Mouse (Mus musculus): ENCODE data around the gene Tsga13. TPM values are rescaled to one million over a fixed set of nuclear protein-coding genes. Genes with fewer than 3 reads are reported as not detected.

The Tsga13 gene
- polyA plus RNA-seq, 1 experiment from 2014 or later: not detected

- ATAC-seq: peak; percentile 12
- H3K4me3 ChIP-seq: peak overlapping the region; percentile 83
- no peaks in the 10 kb centered on the region for H3K9me3 ChIP-seq (replicated peaks)
- H3K9ac ChIP-seq: peak overlapping the region; percentile 87
- no peaks in the 10 kb centered on the region for H3K27me3 ChIP-seq (replicated peaks)
- peak overlapping the region; percentile 78 for H3K4me2 ChIP-seq
- peaks cover 26% of the 10 kb centered on the region for H3K4me1 ChIP-seq
- WGBS (ENCODE audit: insufficient replicate concordance): 21% methylated on average over 8 of the region's 8 CpGs
- no peaks in the 10 kb centered on the region for H3K36me3 ChIP-seq
- H3K27ac ChIP-seq: peak overlapping the region; percentile 93
Measured at GRCm38 (mm10) chr6:30896986-30897327, 18.4 kb downstream of the Tsga13 start.

- peak; percentile 98 for ATAC-seq
- Histone ChIP-seq H3K36me3 (no peaks in the 10 kb centered on the region), H3K9ac (peak within 1 kb of the TSS; percentile 87), H3K4me3 (peak within 1 kb of the TSS; percentile 83), H3K9me3 (replicated peaks) (no peaks in the 10 kb centered on the region), H3K27me3 (replicated peaks) (no peaks in the 10 kb centered on the region), H3K4me1 (peaks cover 26% of the 10 kb centered on the region), H3K4me2 (peak within 1 kb of the TSS; percentile 78), H3K27ac (peak within 1 kb of the TSS; percentile 93)
- WGBS (ENCODE audit: insufficient replicate concordance): 5% methylated on average over 63 of the region's 83 CpGs
Measured at GRCm38 (mm10) chr6:30896195-30896985, 19.0 kb downstream of the Tsga13 start, which contains the start of gene Copg2. Gene Copg2, minus strand, starts transcription at chr6:30896794.

GRCm38 (mm10) chr6:30895819-30896194 is 19.6 kb downstream of the Tsga13 start:
- peak overlapping the region; percentile 83 for H3K4me3 ChIP-seq
- peaks cover 26% of the 10 kb centered on the region for H3K4me1 ChIP-seq
- peak overlapping the region; percentile 87 for H3K9ac ChIP-seq
- WGBS (ENCODE audit: insufficient replicate concordance): 21% methylated on average over 3 of the region's 3 CpGs
- no peaks in the 10 kb centered on the region for H3K36me3 ChIP-seq
- no peaks in the 10 kb centered on the region for H3K9me3 ChIP-seq (replicated peaks)
- H3K27me3 ChIP-seq (replicated peaks): no peaks in the 10 kb centered on the region
- H3K27ac ChIP-seq: peak overlapping the region; percentile 93
- no peak for ATAC-seq
- H3K4me2 ChIP-seq: peak overlapping the region; percentile 78

GRCm38 (mm10) chr6:30893081-30893480 is 22.3 kb downstream of the Tsga13 start:
- no peak for ATAC-seq
- Histone ChIP-seq H3K27ac (no peak overlapping the region), H3K9ac (no peak overlapping the region), H3K9me3 (replicated peaks) (no peaks in the 10 kb centered on the region), H3K4me1 (peaks cover 25% of the 10 kb centered on the region), H3K27me3 (replicated peaks) (no peaks in the 10 kb centered on the region), H3K4me2 (no peak overlapping the region), H3K36me3 (peaks cover 10% of the 10 kb centered on the region), H3K4me3 (no peak overlapping the region)
- WGBS (ENCODE audit: insufficient replicate concordance): 74% methylated on average over 4 of the region's 4 CpGs

- Histone ChIP-seq H3K27me3 (replicated peaks) (no peaks in the 10 kb centered on the region), H3K9ac (no peak overlapping the region), H3K4me2 (no peak overlapping the region), H3K27ac (no peak overlapping the region), H3K9me3 (replicated peaks) (no peaks in the 10 kb centered on the region), H3K4me1 (peaks cover 12% of the 10 kb centered on the region), H3K4me3 (no peak overlapping the region), H3K36me3 (peaks cover 12% of the 10 kb centered on the region)
- ATAC-seq: no peak
Measured at GRCm38 (mm10) chr6:30891761-30892160, 23.6 kb downstream of the Tsga13 start.

GRCm38 (mm10) chr6:30884856-30885255 is 30.5 kb downstream of the Tsga13 start:
- H3K4me1 ChIP-seq: no peaks in the 10 kb centered on the region
- H3K27ac ChIP-seq: no peak overlapping the region
- H3K36me3 ChIP-seq: peaks cover 30% of the 10 kb centered on the region; the same call in 1 of the 2 replicates
- no peak overlapping the region for H3K4me2 ChIP-seq
- H3K27me3 ChIP-seq (replicated peaks): no peaks in the 10 kb centered on the region
- H3K9me3 ChIP-seq (replicated peaks): no peaks in the 10 kb centered on the region
- no peak overlapping the region for H3K9ac ChIP-seq
- no peak overlapping the region for H3K4me3 ChIP-seq
- ATAC-seq: no peak
- WGBS (ENCODE audit: insufficient replicate concordance): 61% methylated on average over 3 of the region's 3 CpGs

GRCm38 (mm10) chr6:30883491-30883890 is 31.9 kb downstream of the Tsga13 start:
- ATAC-seq: no peak
- 75% methylated on average over 4 of the region's 4 CpGs for WGBS (ENCODE audit: insufficient replicate concordance)
- Histone ChIP-seq H3K4me1 (no peaks in the 10 kb centered on the region), H3K27ac (no peak overlapping the region), H3K9me3 (replicated peaks) (no peaks in the 10 kb centered on the region), H3K4me2 (no peak overlapping the region), H3K27me3 (replicated peaks) (no peaks in the 10 kb centered on the region), H3K36me3 (peaks cover 24% of the 10 kb centered on the region; the same call in 1 of the 2 replicates), H3K4me3 (no peak overlapping the region), H3K9ac (no peak overlapping the region)

GRCm38 (mm10) chr6:30876661-30877060 is 38.7 kb downstream of the Tsga13 start:
- Histone ChIP-seq H3K4me2 (no peak overlapping the region), H3K9ac (no peak overlapping the region), H3K4me3 (no peak overlapping the region), H3K4me1 (no peaks in the 10 kb centered on the region), H3K27me3 (replicated peaks) (no peaks in the 10 kb centered on the region), H3K27ac (no peak overlapping the region), H3K36me3 (peaks cover 12% of the 10 kb centered on the region), H3K9me3 (replicated peaks) (no peaks in the 10 kb centered on the region)
- no peak for ATAC-seq

- ATAC-seq: no peak
- H3K9me3 ChIP-seq (replicated peaks): no peaks in the 10 kb centered on the region
- H3K9ac ChIP-seq: no peak overlapping the region
- WGBS (ENCODE audit: insufficient replicate concordance): 81% methylated on average over 1 of the region's 1 CpGs
- no peak overlapping the region for H3K4me3 ChIP-seq
- H3K4me2 ChIP-seq: no peak overlapping the region
- H3K27me3 ChIP-seq (replicated peaks): no peaks in the 10 kb centered on the region
- no peaks in the 10 kb centered on the region for H3K36me3 ChIP-seq
- H3K27ac ChIP-seq: no peak overlapping the region
- no peaks in the 10 kb centered on the region for H3K4me1 ChIP-seq
Measured at GRCm38 (mm10) chr6:30866501-30866900, 48.9 kb downstream of the Tsga13 start.

GRCm38 (mm10) chr6:30865031-30865678 is 50.2 kb downstream of the Tsga13 start:
- Histone ChIP-seq H3K27ac (no peak overlapping the region), H3K4me2 (no peak overlapping the region), H3K4me1 (no peaks in the 10 kb centered on the region), H3K9me3 (replicated peaks) (no peaks in the 10 kb centered on the region), H3K36me3 (no peaks in the 10 kb centered on the region), H3K27me3 (replicated peaks) (no peaks in the 10 kb centered on the region), H3K9ac (no peak overlapping the region), H3K4me3 (no peak overlapping the region)
- no peak for ATAC-seq
- 61% methylated on average over 3 of the region's 3 CpGs for WGBS (ENCODE audit: insufficient replicate concordance)

GRCm38 (mm10) chr6:30855956-30856355 is 59.4 kb downstream of the Tsga13 start:
- no peaks in the 10 kb centered on the region for H3K9me3 ChIP-seq (replicated peaks)

GRCm38 (mm10) chr6:30855205-30855604 is 60.2 kb downstream of the Tsga13 start:
- H3K4me2 ChIP-seq: no peak overlapping the region
- no peaks in the 10 kb centered on the region for H3K9me3 ChIP-seq (replicated peaks)
- ATAC-seq: no peak
- H3K4me3 ChIP-seq: no peak overlapping the region
- H3K27ac ChIP-seq: no peak overlapping the region
- peaks cover 17% of the 10 kb centered on the region for H3K36me3 ChIP-seq
- no peak overlapping the region for H3K9ac ChIP-seq
- H3K27me3 ChIP-seq (replicated peaks): no peaks in the 10 kb centered on the region
- no peaks in the 10 kb centered on the region for H3K4me1 ChIP-seq
- WGBS (ENCODE audit: insufficient replicate concordance): 71% methylated on average over 2 of the region's 2 CpGs

More at GRCm38 (mm10) chr6:30855956-30856355, 59.4 kb downstream of the Tsga13 start:
- Histone ChIP-seq H3K4me3 (no peak overlapping the region), H3K4me1 (no peaks in the 10 kb centered on the region), H3K36me3 (peaks cover 17% of the 10 kb centered on the region), H3K9ac (no peak overlapping the region), H3K4me2 (no peak overlapping the region), H3K27me3 (replicated peaks) (no peaks in the 10 kb centered on the region), H3K27ac (no peak overlapping the region)
- 89% methylated on average over 7 of the region's 7 CpGs for WGBS (ENCODE audit: insufficient replicate concordance)
- ATAC-seq: no peak
